9 mouse cellular contexts compared by ENCODE assay signal in the genomic region with DNA sequence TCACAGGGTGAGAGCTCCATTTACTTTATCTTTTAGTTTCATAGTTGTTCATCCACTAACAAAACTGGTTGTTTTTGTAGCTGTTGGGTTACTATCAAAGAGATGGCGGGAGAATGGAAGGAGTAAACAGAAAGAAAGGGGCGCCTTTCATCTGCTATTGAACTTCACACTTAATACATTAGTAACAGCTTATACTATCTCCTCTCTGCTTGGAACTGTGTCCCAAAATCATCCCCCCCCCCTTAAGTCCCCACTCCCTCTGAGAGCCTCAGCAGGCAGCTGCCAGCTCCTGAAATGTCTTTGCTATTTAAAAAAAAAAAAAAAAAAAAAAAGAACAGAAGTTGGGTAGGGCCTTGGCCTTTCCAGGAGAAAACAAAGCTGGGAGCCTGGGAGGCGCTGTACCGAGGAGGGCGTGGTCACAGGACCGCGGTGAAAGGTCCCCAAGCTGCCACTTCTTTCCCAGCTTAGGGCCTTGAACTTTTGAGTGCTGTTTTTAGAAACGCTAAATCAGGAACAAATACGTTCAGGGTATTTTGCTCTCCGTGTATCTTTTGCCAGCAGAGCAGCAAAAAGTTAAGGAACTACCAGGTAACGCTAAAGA.
A peak's percentile ranks its signal among the peaks of the same experiment; 100 is the strongest.
DNase-seq lines count a peak whose midpoint lies in the region; ATAC-seq and TF ChIP-seq lines count a peak whose summit lies in the region.
"Had no signal": no experiment of that assay in that cellular context is flagged by ENCODE, and none has a peak within 500 bp of the region (broad histone marks: within the 10 kb centered on the region; RNA-seq: fewer than 3 reads in every experiment).

No protein-coding gene starts in this region.

- 0 out of 2 replicates have a peak overlapping the region, but pooled peaks have one; percentile 15 for H3K9ac ChIP-seq in midbrain, embryonic 12.5 days (replicated peaks)
- no peak overlapping the region for H3K9ac ChIP-seq in midbrain, embryonic 16.5 days (ENCODE audit: low read depth, low read length)
- 0 out of 2 replicates have a peak overlapping the region, but pooled peaks have one; percentile 18 for H3K9ac ChIP-seq in kidney, embryonic 14.5 days (ENCODE audit: low read depth, low read length)
- H3K9ac ChIP-seq in lung, postnatal 0 days (replicated peaks; ENCODE audit: low read depth) = no peak overlapping the region

- no peak overlapping the region for H3K27ac ChIP-seq in midbrain, embryonic 12.5 days (replicated peaks)
- H3K27ac ChIP-seq in midbrain, embryonic 16.5 days (ENCODE audit: low read length) = no peak overlapping the region
- no peak overlapping the region for H3K27ac ChIP-seq in kidney, embryonic 14.5 days (ENCODE audit: low read depth, low read length)
- H3K27ac ChIP-seq in lung, postnatal 0 days (ENCODE audit: low read length) = peak overlapping the region; percentile 40; the same call in 1 of the 2 replicates

- 5% methylated on average over 11 of the region's 11 CpGs for WGBS in midbrain, embryonic 12.5 days
- 8% methylated on average over 11 of the region's 11 CpGs for WGBS in midbrain, embryonic 16.5 days
- 12% methylated on average over 11 of the region's 11 CpGs for WGBS in kidney, embryonic 14.5 days
- 13% methylated on average over 11 of the region's 11 CpGs for WGBS in lung, postnatal 0 days

- TF ChIP-seq EP300 in lung, postnatal 0 days (IDR thresholded peaks at IDR 0.05) = peak; percentile 64; the same call in 1 of the 2 replicates

- H3K27me3 ChIP-seq in midbrain, embryonic 12.5 days = no peaks in the 10 kb centered on the region
- H3K27me3 ChIP-seq in midbrain, embryonic 16.5 days (ENCODE audit: control insufficient read depth, insufficient read depth, low read depth, low read length) = no peaks in the 10 kb centered on the region
- no peaks in the 10 kb centered on the region for H3K27me3 ChIP-seq in kidney, embryonic 14.5 days (ENCODE audit: control insufficient read depth, insufficient read depth, low read length)
- no peaks in the 10 kb centered on the region for H3K27me3 ChIP-seq in lung, postnatal 0 days (replicated peaks; ENCODE audit: insufficient read depth, low read length)
- H3K27me3 ChIP-seq: Patski had no signal

- TF ChIP-seq CTCF in lung, postnatal 0 days (IDR thresholded peaks at IDR 0.05) = no peak

- intact Hi-C loops in left cerebral cortex, postnatal 36 days (cut with DNase I) = no loop called here

- DNase-seq in gastrocnemius, postnatal 10 days = peak; percentile 15
- peak; percentile 70 for DNase-seq in lung, postnatal 0 days (ENCODE audit: low spot score)
- no peak for DNase-seq in left cerebral cortex, adult 9 months (ENCODE audit: low spot score in 2 of 2)
- no peak for DNase-seq in cerebellum, adult 9-11 months
- DNase-seq in left cerebral cortex, postnatal 36 days (ENCODE audit: low spot score in 2 of 2) = no peak

- H3K4me3 ChIP-seq in midbrain, embryonic 12.5 days = no peak overlapping the region
- H3K4me3 ChIP-seq in midbrain, embryonic 16.5 days (ENCODE audit: low read depth, low read length) = no peak overlapping the region
- H3K4me3 ChIP-seq in kidney, embryonic 14.5 days (ENCODE audit: low read length) = no peak overlapping the region
- no peak overlapping the region for H3K4me3 ChIP-seq in lung, postnatal 0 days (ENCODE audit: low read depth, low read length)

- H3K4me1 ChIP-seq in midbrain, embryonic 12.5 days = peaks cover 12% of the 10 kb centered on the region
- H3K4me1 ChIP-seq in midbrain, embryonic 16.5 days (ENCODE audit: control insufficient read depth, insufficient read depth, low read length) = 0 out of 2 replicates have a peak, but pooled peaks cover 5% of the 10 kb centered on the region
- 0 out of 2 replicates have a peak, but pooled peaks cover 3% of the 10 kb centered on the region for H3K4me1 ChIP-seq in kidney, embryonic 14.5 days (ENCODE audit: control insufficient read depth, insufficient read depth, low read length)
- H3K4me1 ChIP-seq in lung, postnatal 0 days (ENCODE audit: insufficient read depth, low read depth, low read length) = peaks cover 5% of the 10 kb centered on the region; the same call in 1 of the 2 replicates

- no peaks in the 10 kb centered on the region for H3K9me3 ChIP-seq in midbrain, embryonic 12.5 days
- no peaks in the 10 kb centered on the region for H3K9me3 ChIP-seq in midbrain, embryonic 16.5 days (replicated peaks; ENCODE audit: control insufficient read depth, low read length, poor library complexity, severe bottlenecking)
- H3K9me3 ChIP-seq in kidney, embryonic 14.5 days (ENCODE audit: control insufficient read depth, low read length) = no peaks in the 10 kb centered on the region
- H3K9me3 ChIP-seq in lung, postnatal 0 days (ENCODE audit: low read length) = no peaks in the 10 kb centered on the region

- H3K36me3 ChIP-seq in midbrain, embryonic 12.5 days = peaks cover 7% of the 10 kb centered on the region; the same call in 1 of the 2 replicates
- no peaks in the 10 kb centered on the region for H3K36me3 ChIP-seq in midbrain, embryonic 16.5 days (ENCODE audit: control insufficient read depth, insufficient read depth, low read length)
- no peaks in the 10 kb centered on the region for H3K36me3 ChIP-seq in kidney, embryonic 14.5 days (ENCODE audit: control insufficient read depth, insufficient read depth, low read length)
- no peaks in the 10 kb centered on the region for H3K36me3 ChIP-seq in lung, postnatal 0 days (ENCODE audit: insufficient read depth, low read length)

- no peak overlapping the region for H3K4me2 ChIP-seq in midbrain, embryonic 12.5 days (replicated peaks)
- H3K4me2 ChIP-seq in midbrain, embryonic 16.5 days (ENCODE audit: low read length) = no peak overlapping the region
- no peak overlapping the region; the same call in 1 of the 2 replicates for H3K4me2 ChIP-seq in kidney, embryonic 14.5 days (replicated peaks; ENCODE audit: low read depth, low read length)
- peak overlapping the region; percentile 33; the same call in 1 of the 2 replicates for H3K4me2 ChIP-seq in lung, postnatal 0 days (replicated peaks; ENCODE audit: low read depth, low read length)

- ATAC-seq in midbrain, embryonic 12.5 days (ENCODE audit: low FRiP score, low read depth) = 0 out of 2 replicates have a peak, but pooled peaks have one; percentile 44
- no peak for ATAC-seq in midbrain, embryonic 16.5 days
- ATAC-seq in kidney, embryonic 14.5 days (ENCODE audit: low FRiP score, low TSS enrichment) = no peak
- peak; percentile 87 for ATAC-seq in lung, postnatal 0 days
- ATAC-seq: Patski had no signal

Comparison
In these comparisons a context has a peak if more than half of its experiments do, and no peak if none do; other contexts are left out.
1. ATAC-seq: peak in midbrain, embryonic 12.5 days (single experiment) and lung, postnatal 0 days (single experiment); none in midbrain, embryonic 16.5 days (single experiment) and kidney, embryonic 14.5 days (single experiment).
2. H3K9ac ChIP-seq: peak in midbrain, embryonic 12.5 days (single experiment) and kidney, embryonic 14.5 days (single experiment); none in midbrain, embryonic 16.5 days (single experiment) and lung, postnatal 0 days (single experiment).
3. DNase-seq: peak in gastrocnemius, postnatal 10 days (single experiment) and lung, postnatal 0 days (single experiment); none in left cerebral cortex, adult 9 months (0 of 2), cerebellum, adult 9-11 months (single experiment) and left cerebral cortex, postnatal 36 days (0 of 2).